Mouse (Mus musculus) left cerebral cortex, adult 6 months (tissue): ENCODE measurements around the gene Alg5. TPM values are rescaled to one million over a fixed set of nuclear protein-coding genes. Genes with fewer than 3 reads are reported as not detected.

ENCODE experiments used
- long read RNA-seq, 2 experiments: library from polyadenylated mRNA; unstranded; transcript quantifications; one replicate each; pipeline ENCODE4 v2.0.0; 2019 to 2020
- polyA plus RNA-seq: library from polyadenylated mRNA; unstranded; fragments of <200 nt; fragmentation: Nextera tagmentation; gene quantifications from 2 replicates; pipeline ENCODE4 v1.2.3, GENCODE M21; 2021

Alg5 gene
- 37.1 and 41.3 TPM in 2 replicates for polyA plus RNA-seq
- long read RNA-seq, experiment 1, transcript Alg5-202 (10 exons, 2,972 nt) = minor isoform, 14 of 188 reads
- long read RNA-seq, experiment 1, transcript Alg5-201 (10 exons, 1,471 nt) = major isoform, 154 of 188 reads
- long read RNA-seq, experiment 1, partial matches to known transcripts = 6 of 188 reads
- long read RNA-seq, experiment 1, other reads (novel, unspliced or antisense) = 14 of 188 reads
- long read RNA-seq, experiment 2, transcript Alg5-201 (10 exons, 1,471 nt) = major isoform, 53 of 64 reads
- long read RNA-seq, experiment 2, transcript Alg5-202 (10 exons, 2,972 nt) = minor isoform, 5 of 64 reads
- long read RNA-seq, experiment 2, partial matches to known transcripts = 6 of 64 reads
- long read RNA-seq, experiment 2, other reads (novel, unspliced or antisense) = 0 of 64 reads

GRCm38 (mm10) chr3:54735247-54736046 lies at the start of gene Alg5, which contains the start of gene Exosc8:
Gene Alg5, plus strand, starts transcription at chr3:54735539.
Gene Exosc8, minus strand, starts transcription at chr3:54735393.

GRCm38 (mm10) chr3:54692202-54693055 lies 42.9 kb upstream of the Alg5 start, which contains the start of gene Supt20:
Gene Supt20, plus strand, starts transcription at chr3:54692807.

GRCm38 (mm10) chr3:54714253-54714652 lies 21.1 kb upstream of the Alg5 start, which contains the start of gene Gm21958:
Gene Gm21958, minus strand, starts transcription at chr3:54714353.

GRCm38 (mm10) chr3:54755145-54756041 lies 20.1 kb downstream of the Alg5 start, which contains the start of gene Smad9:
Gene Smad9, plus strand, starts transcription at chr3:54755582.

Other genes starting within 250 kb of the Alg5 start
- 10.9 and 12.3 TPM in 2 replicates for gene Supt20, start 42.7 kb upstream of the Alg5 start, polyA plus RNA-seq
- gene Gm21958, start 21.2 kb upstream of the Alg5 start, polyA plus RNA-seq = not detected in 2 replicates
- gene Exosc8, start 146 bp upstream of the Alg5 start, polyA plus RNA-seq = 25.9 and 30.1 TPM in 2 replicates
- gene Smad9, start 20.0 kb downstream of the Alg5 start, polyA plus RNA-seq = 2.5 and 2.6 TPM in 2 replicates
- gene Rfxap, start 72.3 kb downstream of the Alg5 start, polyA plus RNA-seq = 4.9 and 37.4 TPM in 2 replicates
- 1.8 and 2.5 TPM in 2 replicates for gene Sertm1, start 180.3 kb downstream of the Alg5 start, polyA plus RNA-seq